Mouse (Mus musculus) CH12.LX (cell line): Measurements from ENCODE around the gene Slc23a2. TPM values are rescaled to one million over a fixed set of nuclear protein-coding genes. Genes with fewer than 3 reads are reported as not detected.

Experiments
- DNase-seq: peaks from one replicate; pipeline ENCODE4 v3.0.0-alpha.2; 2013; ENCODE audit errors: extremely low read depth
- H3K27ac ChIP-seq: 2 replicates; pipeline ENCODE4 v1.5.1; 2012; ENCODE audit warnings: low read depth, mild to moderate bottlenecking, control low read depth, moderate library complexity; ENCODE audit not compliant: insufficient read depth
- H3K27me3 ChIP-seq: replicated peaks from 2 replicates; pipeline ENCODE3; 2012; ENCODE audit warnings: inconsistent platforms
- H3K36me3 ChIP-seq, 2 experiments: replicated peaks in 1 of 2; 2 replicates each; pipeline versions ENCODE3 to v1.6.1; 2012; ENCODE audit warnings: inconsistent platforms in 1 of 2, low read length in 1 of 2, mild to moderate bottlenecking in 1 of 2, mixed read lengths in 1 of 2, moderate library complexity in 1 of 2; ENCODE audit not compliant: control insufficient read depth in 1 of 2, insufficient read depth in 1 of 2
- H3K4me1 ChIP-seq, 2 experiments: 2 replicates each; pipeline ENCODE4 v1.6.1; 2012; ENCODE audit warnings: inconsistent platforms in 1 of 2, moderate library complexity in 1 of 2; ENCODE audit not compliant: insufficient read depth in 2 of 2, control insufficient read depth in 1 of 2
- H3K4me2 ChIP-seq: 2 replicates; pipeline ENCODE4 v1.6.1; 2012; ENCODE audit warnings: low read depth, mild to moderate bottlenecking, control low read depth; ENCODE audit not compliant: poor library complexity, insufficient read depth, severe bottlenecking
- H3K4me3 ChIP-seq, 3 experiments: fragments of 150-350 bp in 1 of 3; sonication (generic) in 1 of 3; replicated peaks in 1 of 3; 2 replicates each; pipeline versions ENCODE3 to v1.5.1; 2011 to 2012; ENCODE audit warnings: low read depth in 2 of 3, low read length in 2 of 3, mild to moderate bottlenecking in 2 of 3, moderate library complexity in 2 of 3, control low read depth in 1 of 3, improper control_type of control experiment in 1 of 3, inconsistent platforms in 1 of 3, mixed read lengths in 1 of 3; ENCODE audit not compliant: poor library complexity in 1 of 3
- H3K79me2 ChIP-seq: replicated peaks from 2 replicates; pipeline ENCODE4 v1.6.1; 2012; ENCODE audit warnings: mild to moderate bottlenecking, moderate library complexity; ENCODE audit not compliant: control insufficient read depth, poor library complexity, insufficient read depth, severe bottlenecking; ENCODE audit errors: extremely low read depth
- H3K9ac ChIP-seq: 2 replicates; pipeline ENCODE4 v1.6.1; 2012; ENCODE audit warnings: low read depth, mild to moderate bottlenecking, control low read depth, moderate library complexity; ENCODE audit not compliant: insufficient read depth
- H3K9me3 ChIP-seq: replicated peaks from 2 replicates; pipeline ENCODE3; 2012; ENCODE audit warnings: low read length, inconsistent platforms, mixed read lengths
- BHLHE40 ChIP-seq: IDR thresholded peaks from 2 replicates; pipeline ENCODE4 v1.6.1; 2011; ENCODE audit warnings: mild to moderate bottlenecking, low read depth, low read length, improper control_type of control experiment
- ELF1 ChIP-seq: IDR thresholded peaks from 2 replicates; pipeline ENCODE4 v1.6.1; 2014; ENCODE audit warnings: low read depth, mild to moderate bottlenecking, inconsistent platforms, low read length, improper control_type of control experiment
- EP300 ChIP-seq: IDR thresholded peaks from 2 replicates; pipeline ENCODE4 v1.6.1; 2011; ENCODE audit warnings: low read length, improper control_type of control experiment
- JUN ChIP-seq: IDR thresholded peaks from 2 replicates; pipeline ENCODE4 v1.6.1; 2011; ENCODE audit warnings: low read depth, mild to moderate bottlenecking, low read length, improper control_type of control experiment, moderate library complexity; ENCODE audit not compliant: insufficient read depth
- KAT2A ChIP-seq: IDR thresholded peaks from 2 replicates; pipeline ENCODE4 v1.6.1; 2012; ENCODE audit warnings: low read length, improper control_type of control experiment, inconsistent platforms; ENCODE audit not compliant: insufficient replicate concordance
- MAFK ChIP-seq: IDR thresholded peaks from 2 replicates; pipeline ENCODE4 v1.6.1; 2011; ENCODE audit warnings: low read length, improper control_type of control experiment; ENCODE audit not compliant: insufficient replicate concordance
- MAX ChIP-seq: IDR thresholded peaks from 2 replicates; pipeline ENCODE4 v1.6.1; 2011; ENCODE audit warnings: low read length, improper control_type of control experiment
- MAZ ChIP-seq: IDR thresholded peaks from 2 replicates; pipeline ENCODE4 v1.6.1; 2012; ENCODE audit warnings: low read depth, mild to moderate bottlenecking, inconsistent platforms, low read length, improper control_type of control experiment, moderate library complexity
- NELFE ChIP-seq: IDR thresholded peaks from 2 replicates; pipeline ENCODE4 v1.6.1; 2011; ENCODE audit warnings: low read depth, low read length, improper control_type of control experiment
- NRF1 ChIP-seq: IDR thresholded peaks from 2 replicates; pipeline ENCODE4 v1.6.1; 2014; ENCODE audit warnings: low read depth, mild to moderate bottlenecking, inconsistent platforms, low read length, improper control_type of control experiment, moderate library complexity
- PAX5 ChIP-seq: IDR thresholded peaks from 2 replicates; pipeline ENCODE4 v1.6.1; 2012; ENCODE audit warnings: low read length, inconsistent platforms, mixed read lengths
- POLR2AphosphoS2 ChIP-seq: IDR thresholded peaks from 2 replicates; pipeline ENCODE4 v1.6.1; 2011; ENCODE audit warnings: low read depth, low read length, improper control_type of control experiment
- TBP ChIP-seq: conservative IDR thresholded peaks from 2 replicates; pipeline ENCODE4 v1.6.1; 2011; ENCODE audit warnings: low read depth, low read length, improper control_type of control experiment
- UBTF ChIP-seq: IDR thresholded peaks from 2 replicates; pipeline ENCODE4 v1.6.1; 2012; ENCODE audit warnings: low read depth, mild to moderate bottlenecking, inconsistent platforms, low read length, improper control_type of control experiment, moderate library complexity
- USF2 ChIP-seq: conservative IDR thresholded peaks from 2 replicates; pipeline ENCODE4 v1.6.1; 2011; ENCODE audit warnings: low read depth, low read length, improper control_type of control experiment
- ZC3H11A ChIP-seq: IDR thresholded peaks from 2 replicates; pipeline ENCODE4 v1.6.1; 2012; ENCODE audit warnings: low read depth, mild to moderate bottlenecking, inconsistent platforms, low read length, improper control_type of control experiment
- dilution Hi-C: fragments of 300-500 bp; cut with MboI; formaldehyde crosslinking; loops from 2 replicates; pipeline ENCODE4 v1.14.3; 2020; ENCODE audit warnings: low sequenced_read_pairs; ENCODE audit not compliant: extremely low pct_unique_long_range_greater_than_20kb, extremely low pct_ligation_motif_present
- in situ Hi-C: fragments of 300-500 bp; cut with MboI; formaldehyde crosslinking; loops from 3 replicates; pipeline ENCODE4 v1.14.3; 2019; ENCODE audit warnings: low sequenced_read_pairs, low pct_ligation_motif_present, low pct_unique_long_range_greater_than_20kb, mixed read lengths
- polyA plus RNA-seq: library from polyadenylated mRNA; unstranded; fragments of >175 nt; gene quantifications from 2 replicates; pipeline ENCODE4 v1.2.1, GENCODE M21; 2012; ENCODE audit warnings: low read depth; ENCODE audit not compliant: insufficient read length
- total RNA-seq, 2 experiments: library from RNA; depleted of rRNA; stranded (reverse); fragments of 300-350 nt in 1 of 2; fragments of >200 nt in 1 of 2; gene quantifications; 2 replicates each; pipeline ENCODE4 v1.2.3; 2012 to 2014

The Slc23a2 gene
- total and polyA plus RNA-seq, 3 experiments: 10.6 to 21.7 (median 13.4) TPM

GRCm38 (mm10) chr2:132093298-132093697 is 51.6 kb downstream of the Slc23a2 start:
- Histone ChIP-seq H3K9ac (no peak overlapping the region), H3K4me3 (no peak overlapping the region), H3K9me3 (no peaks in the 10 kb centered on the region), H3K27ac (no peak overlapping the region), H3K79me2 (no peaks in the 10 kb centered on the region), H3K27me3 (no peaks in the 10 kb centered on the region), H3K4me1 (peaks cover 2 to 38% of the 10 kb centered on the region in 2 experiments), H3K36me3 (peaks cover 17 to 62% of the 10 kb centered on the region in 2 experiments), H3K4me2 (no peak overlapping the region)
- no peak for DNase-seq
- dilution Hi-C loops (no loop called here), in situ Hi-C loops (no loop called here)
- TF ChIP-seq JUN (no peak), MAZ (no peak), NRF1 (no peak), USF2 (no peak), BHLHE40 (no peak), UBTF (no peak), KAT2A (no peak), POLR2AphosphoS2 (no peak), MAFK (no peak), ZC3H11A (no peak), ELF1 (no peak), EP300 (no peak), MAX (no peak), NELFE (no peak)

- H3K36me3 ChIP-seq: peaks cover 18 to 64% of the 10 kb centered on the region in 2 experiments
- peaks cover 2 to 38% of the 10 kb centered on the region in 2 experiments for H3K4me1 ChIP-seq
- dilution Hi-C loops: no loop called here
- H3K27me3 ChIP-seq: no peaks in the 10 kb centered on the region
- in situ Hi-C loops: no loop called here
- TF ChIP-seq USF2 (no peak), MAFK (no peak), KAT2A (no peak), TBP (no peak), PAX5 (no peak)
- no peak for DNase-seq
- no peak overlapping the region for H3K4me2 ChIP-seq
- H3K79me2 ChIP-seq: no peaks in the 10 kb centered on the region
- no peaks in the 10 kb centered on the region for H3K9me3 ChIP-seq
- no peak overlapping the region for H3K4me3 ChIP-seq
- H3K9ac ChIP-seq: no peak overlapping the region
- H3K27ac ChIP-seq: no peak overlapping the region
Measured at GRCm38 (mm10) chr2:132092722-132093121, 52.2 kb downstream of the Slc23a2 start.
